Mouse (Mus musculus): ENCODE measurements around the gene Cdh10.

- TF ChIP-seq EP300 (optimal IDR thresholded peaks at IDR 0.05) (no peak), CTCF (IDR thresholded peaks at IDR 0.05; ENCODE audit: low read depth) (no peak)
Observed at GRCm38 (mm10) chr15:18818185-18818973, at the start of gene Cdh10.
